Mouse (Mus musculus) retina, postnatal 7 days (tissue): Measurements from ENCODE around the gene Bdnf.

ENCODE experiments used
- DNase-seq: peaks from one replicate; pipeline ENCODE4 v3.0.0-alpha.2; 2012; ENCODE audit warnings: low read depth, low spot score

Gene Bdnf

GRCm38 (mm10) chr2:109704053-109704452, 29.6 kb downstream of the Bdnf start:
- DNase-seq = no peak

- DNase-seq = no peak
Measured at GRCm38 (mm10) chr2:109706524-109706923, 32.0 kb downstream of the Bdnf start.

- DNase-seq = no peak
Measured at GRCm38 (mm10) chr2:109709346-109709745, 34.8 kb downstream of the Bdnf start.

GRCm38 (mm10) chr2:109711049-109711448, 36.5 kb downstream of the Bdnf start:
- no peak for DNase-seq

- DNase-seq = no peak
Measured at GRCm38 (mm10) chr2:109725261-109725660, 50.8 kb downstream of the Bdnf start.

- no peak for DNase-seq
Measured at GRCm38 (mm10) chr2:109725831-109726230, 51.3 kb downstream of the Bdnf start.

GRCm38 (mm10) chr2:109729221-109729620, 54.7 kb downstream of the Bdnf start:
- DNase-seq = no peak

- no peak for DNase-seq
Measured at GRCm38 (mm10) chr2:109733201-109734039, 58.9 kb downstream of the Bdnf start.

GRCm38 (mm10) chr2:109734228-109734627, 59.7 kb downstream of the Bdnf start:
- no peak for DNase-seq

GRCm38 (mm10) chr2:109734666-109735065, 60.2 kb downstream of the Bdnf start:
- no peak for DNase-seq

GRCm38 (mm10) chr2:109735347-109735746, 60.8 kb downstream of the Bdnf start:
- DNase-seq = no peak

- DNase-seq = no peak
Measured at GRCm38 (mm10) chr2:109736306-109736705, 61.8 kb downstream of the Bdnf start.

GRCm38 (mm10) chr2:109738331-109738730, 63.8 kb downstream of the Bdnf start:
- no peak for DNase-seq

GRCm38 (mm10) chr2:109743208-109743960, 68.9 kb downstream of the Bdnf start:
- no peak for DNase-seq

GRCm38 (mm10) chr2:109746223-109746622, 71.7 kb downstream of the Bdnf start:
- DNase-seq = no peak

- DNase-seq = no peak
Measured at GRCm38 (mm10) chr2:109748412-109748811, 73.9 kb downstream of the Bdnf start.

GRCm38 (mm10) chr2:109748815-109749214, 74.3 kb downstream of the Bdnf start:
- no peak for DNase-seq

GRCm38 (mm10) chr2:109749964-109750363, 75.5 kb downstream of the Bdnf start:
- DNase-seq = no peak

GRCm38 (mm10) chr2:109750484-109750883, 76.0 kb downstream of the Bdnf start:
- no peak for DNase-seq

- DNase-seq = no peak
Measured at GRCm38 (mm10) chr2:109756305-109756704, 81.8 kb downstream of the Bdnf start.

- DNase-seq = no peak
Measured at GRCm38 (mm10) chr2:109766772-109767171, 92.3 kb downstream of the Bdnf start.

GRCm38 (mm10) chr2:109768814-109769213, 94.3 kb downstream of the Bdnf start:
- DNase-seq = no peak

GRCm38 (mm10) chr2:109776374-109776773, 101.9 kb downstream of the Bdnf start:
- DNase-seq = no peak
